Mouse (Mus musculus) intestine, embryonic 14.5 days (tissue): ENCODE data around the gene Prpf18. TPM values are rescaled to one million over a fixed set of nuclear protein-coding genes. Genes with fewer than 3 reads are reported as not detected.

Source experiments
- ATAC-seq: fragments of 200-750 bp; cut with Nextera tagmentation; replicated peaks from 2 replicates; pipeline ENCODE4 v1.8.0; 2017; ENCODE audit warnings: low read depth, moderate number of reproducible peaks, moderate TSS enrichment, moderate library complexity; ENCODE audit not compliant: low FRiP score, low TSS enrichment
- DNase-seq: peaks from one replicate; pipeline ENCODE4 v3.0.0-alpha.2; 2018; ENCODE audit warnings: low spot score
- H3K27ac ChIP-seq: fragments of 300-500 bp; sonication (generic); 2 replicates; pipeline ENCODE4 v1.5.1; 2014; ENCODE audit warnings: low read depth, mild to moderate bottlenecking, control low read depth
- H3K27me3 ChIP-seq: fragments of 300-500 bp; sonication (generic); replicated peaks from 2 replicates; pipeline ENCODE4 v1.6.1; 2014; ENCODE audit warnings: low read length, control low read depth; ENCODE audit not compliant: control insufficient read depth, insufficient read depth
- H3K36me3 ChIP-seq: fragments of 300-500 bp; sonication (generic); 2 replicates; pipeline ENCODE4 v1.6.1; 2014; ENCODE audit warnings: low read length, control low read depth; ENCODE audit not compliant: control insufficient read depth, insufficient read depth
- H3K4me1 ChIP-seq: fragments of 300-500 bp; sonication (generic); replicated peaks from 2 replicates; pipeline ENCODE4 v1.6.1; 2014; ENCODE audit warnings: low read length, control low read depth, mixed read lengths; ENCODE audit not compliant: control insufficient read depth, insufficient read depth
- H3K4me2 ChIP-seq: fragments of 300-500 bp; sonication (generic); 2 replicates; pipeline ENCODE4 v1.6.1; 2014; ENCODE audit warnings: low read length
- H3K4me3 ChIP-seq: fragments of 300-500 bp; sonication (generic); 2 replicates; pipeline ENCODE4 v1.5.1; 2014; ENCODE audit warnings: low read depth, low read length, control low read depth, mixed read lengths
- H3K9ac ChIP-seq: fragments of 300-500 bp; sonication (generic); 2 replicates; pipeline ENCODE4 v1.6.1; 2014; ENCODE audit warnings: mild to moderate bottlenecking, low read length
- H3K9me3 ChIP-seq: fragments of 300-500 bp; sonication (generic); 2 replicates; pipeline ENCODE4 v1.6.1; 2016; ENCODE audit warnings: low read length, control low read depth; ENCODE audit not compliant: control insufficient read depth
- WGBS: fragments of 180-500 bp; shearing (Covaris S2); extraction: QIAGEN DNeasy Blood & Tissue Kit; methylation state at CpG from one replicate; pipeline ENCODE4 v1.1.7; 2014; 5-methylcytosine and 5-hydroxymethylcytosine counted together
- polyA plus RNA-seq: library from polyadenylated mRNA; unstranded; fragments of >200 nt; fragmentation: Nextera tagmentation; extraction: Ambion mirVana; gene quantifications from 2 replicates; pipeline ENCODE4 v1.2.1, GENCODE M21; 2014

Prpf18 gene
- polyA plus RNA-seq, 1 experiment from 2014 or later = 26.7 TPM

- Histone ChIP-seq H3K27me3 (no peaks in the 10 kb centered on the region), H3K4me2 (no peak overlapping the region), H3K4me3 (no peak overlapping the region), H3K9ac (no peak overlapping the region), H3K36me3 (peaks cover 89% of the 10 kb centered on the region), H3K9me3 (no peaks in the 10 kb centered on the region), H3K27ac (no peak overlapping the region), H3K4me1 (no peaks in the 10 kb centered on the region)
- DNase-seq (no peak), ATAC-seq (no peak)
- 86% methylated on average over 3 of the region's 3 CpGs for WGBS
Measured at GRCm38 (mm10) chr2:4638189-4638588, 13.7 kb downstream of the Prpf18 start.

GRCm38 (mm10) chr2:4636656-4637055 lies 15.3 kb downstream of the Prpf18 start:
- no peaks in the 10 kb centered on the region for H3K4me1 ChIP-seq
- H3K27ac ChIP-seq = no peak overlapping the region
- ATAC-seq = no peak
- no peak for DNase-seq
- H3K36me3 ChIP-seq = peaks cover 90% of the 10 kb centered on the region
- H3K4me3 ChIP-seq = no peak overlapping the region
- no peak overlapping the region for H3K4me2 ChIP-seq
- no peak overlapping the region for H3K9ac ChIP-seq
- H3K27me3 ChIP-seq = no peaks in the 10 kb centered on the region
- H3K9me3 ChIP-seq = no peaks in the 10 kb centered on the region
- WGBS = 79% methylated on average over 7 of the region's 7 CpGs

- Histone ChIP-seq H3K9ac (no peak overlapping the region), H3K4me1 (no peaks in the 10 kb centered on the region), H3K27ac (no peak overlapping the region), H3K4me2 (no peak overlapping the region), H3K9me3 (no peaks in the 10 kb centered on the region), H3K36me3 (peaks cover 91% of the 10 kb centered on the region), H3K4me3 (no peak overlapping the region), H3K27me3 (no peaks in the 10 kb centered on the region)
- 88% methylated on average over 8 of the region's 8 CpGs for WGBS
- DNase-seq = no peak
- no peak for ATAC-seq
Measured at GRCm38 (mm10) chr2:4635804-4636203, 16.1 kb downstream of the Prpf18 start.

GRCm38 (mm10) chr2:4630197-4630835 lies 21.6 kb downstream of the Prpf18 start:
- no peaks in the 10 kb centered on the region for H3K9me3 ChIP-seq
- no peak overlapping the region for H3K4me3 ChIP-seq
- WGBS = 96% methylated on average over 10 of the region's 10 CpGs
- H3K4me1 ChIP-seq = no peaks in the 10 kb centered on the region
- DNase-seq (no peak), ATAC-seq (no peak)
- no peaks in the 10 kb centered on the region for H3K27me3 ChIP-seq
- peaks cover 42% of the 10 kb centered on the region for H3K36me3 ChIP-seq
- H3K9ac ChIP-seq = no peak overlapping the region
- H3K27ac ChIP-seq = no peak overlapping the region
- H3K4me2 ChIP-seq = no peak overlapping the region

- no peak overlapping the region for H3K4me3 ChIP-seq
- H3K27ac ChIP-seq = no peak overlapping the region
- ATAC-seq (no peak), DNase-seq (no peak)
- no peak overlapping the region for H3K4me2 ChIP-seq
- peaks cover 37% of the 10 kb centered on the region for H3K36me3 ChIP-seq
- H3K27me3 ChIP-seq = no peaks in the 10 kb centered on the region
- H3K9ac ChIP-seq = no peak overlapping the region
- H3K9me3 ChIP-seq = no peaks in the 10 kb centered on the region
- no peaks in the 10 kb centered on the region for H3K4me1 ChIP-seq
- 87% methylated on average over 11 of the region's 11 CpGs for WGBS
Measured at GRCm38 (mm10) chr2:4629470-4629869, 22.4 kb downstream of the Prpf18 start.

- H3K4me3 ChIP-seq = no peak overlapping the region
- no peaks in the 10 kb centered on the region for H3K9me3 ChIP-seq
- no peaks in the 10 kb centered on the region for H3K4me1 ChIP-seq
- no peak overlapping the region for H3K27ac ChIP-seq
- no peak for ATAC-seq
- no peaks in the 10 kb centered on the region for H3K27me3 ChIP-seq
- no peak for DNase-seq
- 91% methylated on average over 2 of the region's 2 CpGs for WGBS
- H3K9ac ChIP-seq = no peak overlapping the region
- H3K36me3 ChIP-seq = peaks cover 37% of the 10 kb centered on the region
- no peak overlapping the region for H3K4me2 ChIP-seq
Measured at GRCm38 (mm10) chr2:4628920-4629319, 23.0 kb downstream of the Prpf18 start.

- H3K4me2 ChIP-seq = no peak overlapping the region
- WGBS = 82% methylated on average over 3 of the region's 3 CpGs
- DNase-seq = no peak
- no peaks in the 10 kb centered on the region for H3K9me3 ChIP-seq
- no peak overlapping the region for H3K4me3 ChIP-seq
- no peak overlapping the region for H3K9ac ChIP-seq
- no peaks in the 10 kb centered on the region for H3K27me3 ChIP-seq
- ATAC-seq = no peak
- no peak overlapping the region for H3K27ac ChIP-seq
- peaks cover 36% of the 10 kb centered on the region for H3K36me3 ChIP-seq
- no peaks in the 10 kb centered on the region for H3K4me1 ChIP-seq
Measured at GRCm38 (mm10) chr2:4626911-4627310, 25.0 kb downstream of the Prpf18 start.

GRCm38 (mm10) chr2:4621471-4621985 lies 30.4 kb downstream of the Prpf18 start:
- no peaks in the 10 kb centered on the region for H3K27me3 ChIP-seq
- no peaks in the 10 kb centered on the region for H3K9me3 ChIP-seq
- no peak overlapping the region for H3K4me2 ChIP-seq
- H3K27ac ChIP-seq = peak overlapping the region; percentile 78
- DNase-seq (no peak), ATAC-seq (no peak)
- no peak overlapping the region for H3K9ac ChIP-seq
- H3K4me1 ChIP-seq = peaks cover 7% of the 10 kb centered on the region
- H3K36me3 ChIP-seq = peaks cover 27% of the 10 kb centered on the region
- H3K4me3 ChIP-seq = no peak overlapping the region
- 63% methylated on average over 3 of the region's 3 CpGs for WGBS
